In genomic region chr10:91535392-91535791, GRCm38 (mm10) we compare ENCODE assay signal across 25 mouse cellular contexts.
"Had no signal": no experiment of that assay in that cellular context is flagged by ENCODE, and none has a peak within 500 bp of the region (broad histone marks: within the 10 kb centered on the region; RNA-seq: fewer than 3 reads in every experiment).

No protein-coding gene starts in this region.

- H3K4me1 ChIP-seq: heart, embryonic 13.5 days; heart, embryonic 15.5 days; kidney, embryonic 15.5 days had no signal

- H3K27ac ChIP-seq: heart, adult 2 months; heart, embryonic 13.5 days; heart, embryonic 15.5 days; hindbrain, embryonic 13.5 days; hindbrain, embryonic 15.5 days; hindbrain, postnatal 0 days; kidney, embryonic 15.5 days; kidney, postnatal 0 days; limb, embryonic 13.5 days; limb, embryonic 15.5 days had no signal

- DNase-seq: gastrocnemius, postnatal 14 days; gastrocnemius, postnatal 36 days; heart, adult 11 months; heart, adult 2 months; heart, postnatal 14 days; heart, postnatal 36 days; kidney, adult 11 months; kidney, adult 2 months; kidney, adult 9 months; kidney, postnatal 14 days; kidney, postnatal 36 days; layer of hippocampus, adult 9-11 months; layer of hippocampus, postnatal 36 days; left cerebral cortex, postnatal 4 days had no signal

- H3K27me3 ChIP-seq: heart, embryonic 13.5 days; heart, embryonic 15.5 days; hindbrain, embryonic 13.5 days; hindbrain, embryonic 15.5 days; kidney, embryonic 15.5 days; limb, embryonic 13.5 days; limb, embryonic 15.5 days had no signal

- ATAC-seq: hindbrain, postnatal 0 days; intestine, embryonic 16.5 days had no signal

- H3K9ac ChIP-seq: heart, embryonic 13.5 days; heart, embryonic 15.5 days; hindbrain, embryonic 13.5 days; hindbrain, embryonic 15.5 days; kidney, embryonic 15.5 days; limb, embryonic 13.5 days; limb, embryonic 15.5 days had no signal

- H3K36me3 ChIP-seq: heart, embryonic 13.5 days; heart, embryonic 15.5 days; hindbrain, embryonic 13.5 days; hindbrain, embryonic 15.5 days; kidney, embryonic 15.5 days; limb, embryonic 13.5 days; limb, embryonic 15.5 days had no signal

- H3K4me2 ChIP-seq: heart, embryonic 11.5 days; heart, embryonic 13.5 days; heart, embryonic 15.5 days; hindbrain, embryonic 13.5 days; hindbrain, embryonic 15.5 days; kidney, embryonic 15.5 days; limb, embryonic 13.5 days; limb, embryonic 15.5 days had no signal

- H3K9me3 ChIP-seq: heart, embryonic 13.5 days; heart, embryonic 15.5 days; hindbrain, embryonic 13.5 days; hindbrain, embryonic 15.5 days; kidney, embryonic 15.5 days; limb, embryonic 13.5 days; limb, embryonic 15.5 days had no signal

- H3K4me3 ChIP-seq: heart, adult 2 months; heart, embryonic 13.5 days; heart, embryonic 15.5 days; hindbrain, embryonic 13.5 days; hindbrain, embryonic 15.5 days; kidney, embryonic 15.5 days; limb, embryonic 13.5 days; limb, embryonic 15.5 days had no signal
